Mouse (Mus musculus) ES-Bruce4 (cell line): ENCODE measurements around the gene Pnmal1.

Source experiments
- CTCF ChIP-seq: IDR thresholded peaks from one replicate; pipeline ENCODE4 v1.8.1; 2011; ENCODE audit warnings: low read depth, low read length
- EP300 ChIP-seq: IDR thresholded peaks from 2 replicates; pipeline ENCODE4 v1.6.1; 2011; ENCODE audit warnings: low read depth, low read length; ENCODE audit not compliant: insufficient read depth

DNA sequence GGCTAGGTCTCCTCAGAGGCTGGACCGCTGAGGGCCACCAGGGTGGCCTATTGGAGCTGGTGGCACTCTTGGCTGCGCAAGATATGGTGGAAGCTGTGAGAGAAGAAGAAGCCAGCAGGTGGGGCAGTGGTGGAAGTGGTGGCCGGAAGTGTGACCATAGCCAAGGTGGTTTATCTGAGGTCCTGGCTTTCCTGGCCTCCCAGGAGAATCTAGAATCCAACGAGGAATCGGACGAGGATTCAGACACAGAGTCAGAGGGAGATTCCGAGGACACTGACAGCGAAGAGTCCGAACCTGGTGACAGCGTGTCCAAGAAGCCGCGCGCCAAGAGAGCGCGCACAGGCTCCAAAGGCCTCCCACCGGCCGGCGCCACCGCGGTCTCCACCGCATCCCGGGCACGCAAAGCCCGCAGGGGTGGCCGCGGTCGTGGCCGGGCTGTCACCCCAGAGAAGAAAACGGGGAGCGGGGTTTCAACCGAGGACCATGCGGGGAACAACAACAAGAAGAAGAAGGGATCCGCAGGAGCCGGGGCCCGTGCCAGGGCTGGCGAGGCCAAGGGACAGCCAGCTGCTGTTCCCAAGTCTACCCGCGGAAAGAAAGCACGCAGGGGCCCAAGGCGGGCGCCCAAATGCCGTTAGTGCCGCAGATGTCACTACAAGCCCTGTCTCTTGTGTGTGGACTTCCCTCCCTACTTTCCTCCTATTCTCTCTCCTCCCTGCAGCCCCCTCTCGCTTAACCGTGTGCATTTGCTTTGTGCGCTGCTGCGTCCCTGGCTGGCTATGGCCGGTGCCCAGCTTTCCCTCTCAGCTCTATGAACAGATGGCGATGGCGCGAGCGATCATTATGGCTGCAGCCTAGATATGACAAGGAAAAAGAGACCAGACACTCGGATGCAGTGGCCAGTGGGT lies 12.8 kb upstream of the Pnmal1 start:
- TF ChIP-seq EP300 (no peak), CTCF (no peak)
